Mouse (Mus musculus) heart, adult 11 months (tissue): ENCODE measurements at regions not wholly inside any gene's neighbourhood (a gene's known extent, or its start where the extent isn't known, plus 50 kb on each side); places are given as distances from the start of the nearest gene placed in this dataset.

Source experiments
- DNase-seq: peaks from one replicate; pipeline ENCODE4 v3.0.0; 2022

- DNase-seq = no peak
These were observed 222.7 kb downstream of the Fam84b start for GRCm38 (mm10) chr15:60630756-60631402.

GRCm38 (mm10) chr15:60618801-60619200, 234.8 kb downstream of the Fam84b start:
- peak; percentile 25 for DNase-seq

DNA sequence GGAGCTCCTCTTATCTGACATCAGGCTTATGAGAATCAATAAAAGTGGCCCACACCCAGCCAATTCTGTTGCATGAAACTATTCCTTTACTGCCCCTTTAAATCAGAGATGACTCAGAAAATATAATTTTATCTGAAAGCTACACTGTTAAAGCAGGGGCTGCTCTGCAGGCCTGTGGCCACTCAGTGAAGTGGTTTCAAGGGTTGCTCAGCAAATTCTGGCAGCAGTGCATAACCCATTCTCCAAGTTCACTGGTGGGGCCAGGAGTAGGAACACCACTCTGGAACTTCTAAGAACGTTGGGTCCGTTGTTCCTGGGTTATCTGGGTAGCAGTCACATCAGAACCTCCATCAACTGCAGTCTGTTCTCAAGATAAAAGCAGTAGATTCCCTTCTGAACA, 236.2 kb downstream of the Fam84b start:
- no peak for DNase-seq

DNA sequence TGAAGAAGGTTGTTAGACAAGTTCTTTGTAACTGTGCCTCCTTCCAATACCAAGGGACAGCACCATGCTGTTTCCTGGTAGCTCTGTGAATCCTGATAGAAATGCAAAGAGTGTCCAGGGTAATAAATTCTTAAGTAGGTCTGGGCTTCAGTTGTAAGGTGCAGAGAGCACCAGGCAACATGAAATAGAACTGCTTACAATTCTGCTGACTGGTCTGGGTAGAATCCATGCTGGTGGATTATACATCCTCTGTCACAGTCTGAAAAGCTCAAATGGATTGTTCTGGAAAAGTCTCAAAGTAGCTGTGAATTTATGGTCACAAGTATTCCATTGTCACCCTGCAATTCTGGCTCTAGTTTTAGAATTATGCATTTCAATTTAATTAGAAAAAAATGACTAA, 251.7 kb downstream of the Fam84b start:
- DNase-seq = no peak

DNA sequence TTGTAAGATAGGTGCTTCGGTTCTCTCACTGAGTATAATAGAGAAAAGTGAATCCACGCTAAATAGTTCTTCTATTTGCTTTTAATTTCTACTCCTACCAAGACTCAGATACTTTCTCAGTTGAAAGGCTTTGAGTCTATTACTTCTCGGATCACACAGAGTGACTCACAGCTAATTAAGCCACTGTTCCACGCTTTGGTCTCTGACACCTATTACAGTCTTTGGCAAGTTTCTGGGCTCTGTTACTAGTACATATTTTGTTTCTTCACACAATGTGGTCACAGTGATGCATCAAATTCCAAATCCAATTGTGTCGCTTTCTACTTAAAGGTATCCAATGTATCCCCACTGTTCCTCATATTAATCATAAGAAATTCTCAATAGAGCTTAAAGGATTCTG, 276.5 kb downstream of the Fam84b start:
- DNase-seq = no peak

DNA sequence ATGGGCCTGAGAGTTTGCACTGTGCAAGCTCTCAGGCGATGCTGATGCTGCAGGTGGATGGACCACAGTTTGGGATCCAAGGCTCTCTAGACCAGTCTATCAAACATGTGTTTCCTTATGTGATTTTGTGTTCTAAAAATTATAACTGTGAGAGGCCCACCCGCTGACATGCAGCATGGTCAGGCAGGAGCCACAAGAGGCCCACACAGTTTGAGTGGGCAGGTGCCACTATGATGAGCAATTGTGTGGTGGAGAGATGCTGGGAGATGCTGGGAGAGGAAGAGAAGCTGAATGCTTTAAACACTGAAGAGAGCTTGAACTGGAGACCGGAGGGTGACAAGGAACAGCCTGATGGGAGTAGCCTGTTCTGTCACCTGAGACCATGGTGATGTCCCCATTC, 287.3 kb downstream of the Fam84b start:
- DNase-seq = no peak

- DNase-seq = no peak
These were observed 288.6 kb downstream of the Fam84b start for GRCm38 (mm10) chr15:60565017-60565416.

- no peak for DNase-seq
These were observed 292.9 kb downstream of the Fam84b start for GRCm38 (mm10) chr15:60560641-60561040.

DNA sequence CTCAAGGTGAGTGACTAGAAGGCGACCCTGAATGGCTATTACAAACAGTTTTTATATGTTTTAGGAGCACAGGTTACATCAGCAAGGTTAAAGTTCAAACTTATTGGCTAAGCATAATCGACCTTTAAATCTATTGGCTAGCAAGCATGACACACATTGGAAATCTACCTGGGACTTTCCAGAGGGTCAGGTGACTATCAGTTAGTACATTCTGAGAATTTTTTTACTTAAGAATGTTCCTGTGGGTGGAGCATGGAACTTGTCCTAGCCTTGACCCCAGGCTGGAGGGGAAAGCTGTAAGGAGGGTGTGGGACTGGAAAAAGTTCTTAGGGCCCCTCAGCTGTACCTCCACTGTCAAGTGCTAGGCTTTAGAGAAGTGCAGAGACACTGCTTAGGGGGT, 297.9 kb downstream of the Fam84b start:
- DNase-seq = no peak

- no peak for DNase-seq
These were observed 299.0 kb downstream of the Fam84b start for GRCm38 (mm10) chr15:60554587-60554986.

- DNase-seq = no peak
These were observed 305.5 kb downstream of the Fam84b start for GRCm38 (mm10) chr15:60548045-60548444.

- no peak for DNase-seq
These were observed 316.4 kb downstream of the Fam84b start for GRCm38 (mm10) chr15:60537191-60537590.

- no peak for DNase-seq
These were observed 318.9 kb downstream of the Fam84b start for GRCm38 (mm10) chr15:60534701-60535100.

DNA sequence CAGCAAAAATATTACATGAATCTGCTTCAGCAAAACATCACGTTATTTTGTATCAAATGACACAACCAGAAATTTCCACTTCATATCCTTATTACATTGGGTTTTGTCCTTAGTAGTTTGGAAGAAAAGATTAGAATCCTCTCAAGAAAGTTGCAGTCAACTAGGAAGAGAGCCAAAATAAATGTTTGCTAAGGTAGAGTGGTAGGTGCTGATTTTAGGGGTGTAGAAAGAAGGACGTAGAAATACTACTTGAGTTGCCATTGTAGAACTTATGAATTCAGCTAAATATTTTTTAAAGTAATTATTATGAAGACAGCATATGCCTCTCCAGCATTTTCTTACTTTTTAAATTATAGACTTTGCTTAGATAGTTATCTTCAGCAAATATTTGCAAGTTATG, 336.8 kb downstream of the Fam84b start:
- no peak for DNase-seq

GRCm38 (mm10) chr15:60476755-60477310, 376.7 kb downstream of the Fam84b start:
- DNase-seq = no peak

DNA sequence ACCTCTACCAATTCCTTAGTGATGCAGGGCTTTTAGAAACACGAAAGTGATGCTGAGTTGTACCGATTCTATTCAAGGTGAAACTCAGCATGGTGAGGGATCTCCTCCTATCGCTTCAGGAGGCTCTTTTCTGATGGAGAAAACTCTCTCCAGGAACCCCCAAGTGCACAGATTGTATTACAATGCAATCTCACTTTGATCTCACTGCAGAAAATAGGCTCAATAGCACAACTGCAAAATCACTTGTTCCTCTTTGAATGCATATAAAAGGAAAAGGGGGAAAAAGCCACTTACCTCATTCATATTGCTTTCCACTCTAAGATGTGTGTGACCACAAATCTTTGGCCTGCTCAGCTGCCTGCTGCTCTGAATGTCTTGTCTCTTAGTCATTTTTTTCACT, 378.5 kb downstream of the Fam84b start:
- no peak for DNase-seq

GRCm38 (mm10) chr15:60431916-60432315, 415.5 kb upstream of the 4933412E24Rik start:
- no peak for DNase-seq

DNA sequence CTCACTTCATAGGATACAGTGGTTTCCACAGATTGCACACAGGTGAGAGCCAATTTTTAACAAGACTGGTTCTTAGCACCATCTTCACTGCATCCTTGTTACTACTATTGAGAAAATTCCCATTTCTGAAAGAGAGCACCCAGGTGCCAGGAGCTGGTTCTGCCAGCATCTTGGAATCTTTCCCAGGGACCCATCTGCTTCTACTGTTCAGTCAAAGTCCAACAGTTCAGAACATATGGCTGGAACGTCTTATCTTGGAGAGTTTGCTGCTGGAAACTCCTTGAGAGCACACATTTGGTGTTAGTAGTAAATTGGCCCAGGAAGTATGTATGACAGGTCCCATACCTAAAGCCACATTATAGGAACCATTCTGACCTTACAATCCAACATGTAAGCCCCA, 402.7 kb upstream of the 4933412E24Rik start:
- DNase-seq = no peak

GRCm38 (mm10) chr15:60392267-60392666, 375.9 kb upstream of the 4933412E24Rik start:
- peak; percentile 73 for DNase-seq

DNA sequence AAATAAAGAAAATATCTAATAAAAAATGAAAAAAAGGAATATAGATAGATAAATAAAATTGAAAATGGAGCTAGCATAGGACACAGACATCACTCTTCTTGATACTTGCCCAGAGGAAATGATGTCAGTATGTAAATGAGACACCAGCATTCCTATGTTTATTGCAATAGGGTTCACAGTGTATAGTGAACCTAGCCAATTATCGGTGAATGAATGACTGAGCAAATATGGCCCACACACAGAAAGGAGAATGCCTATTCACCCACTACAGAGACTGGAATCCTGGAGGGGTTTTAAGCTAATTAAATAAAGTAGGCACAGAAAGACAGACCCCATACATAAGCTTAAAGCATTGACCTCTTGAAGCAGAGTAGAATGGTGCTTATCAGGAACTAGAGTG, 373.9 kb upstream of the 4933412E24Rik start:
- DNase-seq = no peak

GRCm38 (mm10) chr15:60387962-60388361, 371.5 kb upstream of the 4933412E24Rik start:
- DNase-seq = no peak
